Mouse (Mus musculus): Measurements from ENCODE around the gene Tvp23a. TPM values are rescaled to one million over a fixed set of nuclear protein-coding genes. Genes with fewer than 3 reads are reported as not detected.

Tvp23a gene
- polyA plus RNA-seq, 1 experiment from 2014 or later = 38.9 TPM

GRCm38 (mm10) chr16:10465011-10465681, 18.0 kb upstream of the Tvp23a start:
- H3K36me3 ChIP-seq (ENCODE audit: control insufficient read depth, insufficient read depth, low read length) = no peaks in the 10 kb centered on the region
- DNase-seq (ENCODE audit: low spot score) = no peak
- H3K4me2 ChIP-seq (ENCODE audit: low read length) = no peak overlapping the region
- no peaks in the 10 kb centered on the region for H3K9me3 ChIP-seq (replicated peaks; ENCODE audit: control insufficient read depth, low read length)
- H3K4me3 ChIP-seq (ENCODE audit: low read depth, low read length) = no peak overlapping the region
- H3K27me3 ChIP-seq (replicated peaks; ENCODE audit: control insufficient read depth, insufficient read depth, low read length) = no peaks in the 10 kb centered on the region
- 33% methylated on average over 4 of the region's 4 CpGs for WGBS
- no peak for ATAC-seq
- no peaks in the 10 kb centered on the region for H3K4me1 ChIP-seq (ENCODE audit: control insufficient read depth, insufficient read depth, low read length)
- H3K9ac ChIP-seq (ENCODE audit: low read length) = no peak overlapping the region
- H3K27ac ChIP-seq (ENCODE audit: low read depth, low read length) = no peak overlapping the region

GRCm38 (mm10) chr16:10461178-10461577, 14.0 kb upstream of the Tvp23a start:
- Histone ChIP-seq H3K4me2 (ENCODE audit: low read length) (no peak overlapping the region), H3K27me3 (replicated peaks; ENCODE audit: control insufficient read depth, insufficient read depth, low read length) (no peaks in the 10 kb centered on the region), H3K4me1 (ENCODE audit: control insufficient read depth, insufficient read depth, low read length) (no peaks in the 10 kb centered on the region), H3K9me3 (replicated peaks; ENCODE audit: control insufficient read depth, low read length) (no peaks in the 10 kb centered on the region), H3K27ac (ENCODE audit: low read depth, low read length) (no peak overlapping the region), H3K36me3 (ENCODE audit: control insufficient read depth, insufficient read depth, low read length) (no peaks in the 10 kb centered on the region), H3K4me3 (ENCODE audit: low read depth, low read length) (no peak overlapping the region), H3K9ac (ENCODE audit: low read length) (no peak overlapping the region)
- ATAC-seq (no peak), DNase-seq (ENCODE audit: low spot score) (no peak)
- 87% methylated on average over 2 of the region's 2 CpGs for WGBS

- ATAC-seq (no peak), DNase-seq (ENCODE audit: low spot score) (no peak)
- WGBS = 75% methylated on average over 2 of the region's 2 CpGs
- Histone ChIP-seq H3K9me3 (replicated peaks; ENCODE audit: control insufficient read depth, low read length) (no peaks in the 10 kb centered on the region), H3K36me3 (ENCODE audit: control insufficient read depth, insufficient read depth, low read length) (no peaks in the 10 kb centered on the region), H3K27ac (ENCODE audit: low read depth, low read length) (no peak overlapping the region), H3K27me3 (replicated peaks; ENCODE audit: control insufficient read depth, insufficient read depth, low read length) (no peaks in the 10 kb centered on the region), H3K4me2 (ENCODE audit: low read length) (no peak overlapping the region), H3K9ac (ENCODE audit: low read length) (no peak overlapping the region), H3K4me3 (ENCODE audit: low read depth, low read length) (no peak overlapping the region), H3K4me1 (ENCODE audit: control insufficient read depth, insufficient read depth, low read length) (no peaks in the 10 kb centered on the region)
These were observed 13.0 kb upstream of the Tvp23a start for GRCm38 (mm10) chr16:10460188-10460587.

GRCm38 (mm10) chr16:10454583-10454974, 7.4 kb upstream of the Tvp23a start:
- Histone ChIP-seq H3K4me1 (ENCODE audit: control insufficient read depth, insufficient read depth, low read length) (no peaks in the 10 kb centered on the region), H3K9ac (ENCODE audit: low read length) (no peak overlapping the region)

GRCm38 (mm10) chr16:10453872-10454582, 6.9 kb upstream of the Tvp23a start:
- WGBS = 84% methylated on average over 6 of the region's 6 CpGs
- Histone ChIP-seq H3K4me3 (ENCODE audit: low read depth, low read length) (no peak overlapping the region), H3K9ac (ENCODE audit: low read length) (no peak overlapping the region), H3K27ac (ENCODE audit: low read depth, low read length) (no peak overlapping the region), H3K36me3 (ENCODE audit: control insufficient read depth, insufficient read depth, low read length) (no peaks in the 10 kb centered on the region), H3K9me3 (replicated peaks; ENCODE audit: control insufficient read depth, low read length) (no peaks in the 10 kb centered on the region), H3K4me1 (ENCODE audit: control insufficient read depth, insufficient read depth, low read length) (no peaks in the 10 kb centered on the region), H3K4me2 (ENCODE audit: low read length) (no peak overlapping the region), H3K27me3 (replicated peaks; ENCODE audit: control insufficient read depth, insufficient read depth, low read length) (no peaks in the 10 kb centered on the region)
- DNase-seq (ENCODE audit: low spot score) (no peak), ATAC-seq (no peak)

More at GRCm38 (mm10) chr16:10454583-10454974, 7.4 kb upstream of the Tvp23a start:
- H3K27ac ChIP-seq (ENCODE audit: low read depth, low read length) = no peak overlapping the region
- no peak overlapping the region for H3K4me2 ChIP-seq (ENCODE audit: low read length)
- no peaks in the 10 kb centered on the region for H3K36me3 ChIP-seq (ENCODE audit: control insufficient read depth, insufficient read depth, low read length)
- WGBS = 77% methylated on average over 3 of the region's 3 CpGs
- DNase-seq (ENCODE audit: low spot score) = no peak
- no peak overlapping the region for H3K4me3 ChIP-seq (ENCODE audit: low read depth, low read length)
- no peak for ATAC-seq
- no peaks in the 10 kb centered on the region for H3K27me3 ChIP-seq (replicated peaks; ENCODE audit: control insufficient read depth, insufficient read depth, low read length)
- H3K9me3 ChIP-seq (replicated peaks; ENCODE audit: control insufficient read depth, low read length) = no peaks in the 10 kb centered on the region

GRCm38 (mm10) chr16:10452445-10452896, 5.3 kb upstream of the Tvp23a start:
- Histone ChIP-seq H3K27ac (ENCODE audit: low read depth, low read length) (no peak overlapping the region), H3K27me3 (replicated peaks; ENCODE audit: control insufficient read depth, insufficient read depth, low read length) (no peaks in the 10 kb centered on the region), H3K4me1 (ENCODE audit: control insufficient read depth, insufficient read depth, low read length) (no peaks in the 10 kb centered on the region; the same call in 1 of the 2 replicates), H3K9ac (ENCODE audit: low read length) (no peak overlapping the region), H3K9me3 (replicated peaks; ENCODE audit: control insufficient read depth, low read length) (no peaks in the 10 kb centered on the region), H3K36me3 (ENCODE audit: control insufficient read depth, insufficient read depth, low read length) (no peaks in the 10 kb centered on the region), H3K4me3 (ENCODE audit: low read depth, low read length) (no peak overlapping the region), H3K4me2 (ENCODE audit: low read length) (no peak overlapping the region)
- DNase-seq (ENCODE audit: low spot score) (peak; percentile 61), ATAC-seq (peak; percentile 29; the same call in 1 of the 2 replicates)
- WGBS = 60% methylated on average over 8 of the region's 8 CpGs

- 88% methylated on average over 2 of the region's 2 CpGs for WGBS
These were observed 4.7 kb upstream of the Tvp23a start for GRCm38 (mm10) chr16:10451906-10452305.

GRCm38 (mm10) chr16:10448931-10449330, 1.8 kb upstream of the Tvp23a start:
- Histone ChIP-seq H3K4me2 (ENCODE audit: low read length) (no peak overlapping the region), H3K4me3 (ENCODE audit: low read depth, low read length) (no peak overlapping the region), H3K4me1 (ENCODE audit: control insufficient read depth, insufficient read depth, low read length) (peaks cover 16% of the 10 kb centered on the region), H3K9ac (ENCODE audit: low read length) (no peak overlapping the region), H3K27me3 (replicated peaks; ENCODE audit: control insufficient read depth, insufficient read depth, low read length) (no peaks in the 10 kb centered on the region), H3K36me3 (ENCODE audit: control insufficient read depth, insufficient read depth, low read length) (no peaks in the 10 kb centered on the region), H3K9me3 (replicated peaks; ENCODE audit: control insufficient read depth, low read length) (no peaks in the 10 kb centered on the region), H3K27ac (ENCODE audit: low read depth, low read length) (no peak overlapping the region)
- DNase-seq (ENCODE audit: low spot score) (no peak), ATAC-seq (no peak)
- 85% methylated on average over 9 of the region's 9 CpGs for WGBS

More at GRCm38 (mm10) chr16:10451906-10452305, 4.7 kb upstream of the Tvp23a start:
- no peaks in the 10 kb centered on the region for H3K36me3 ChIP-seq (ENCODE audit: control insufficient read depth, insufficient read depth, low read length)
- ATAC-seq (no peak), DNase-seq (ENCODE audit: low spot score) (no peak)
- H3K4me2 ChIP-seq (ENCODE audit: low read length) = no peak overlapping the region
- H3K27me3 ChIP-seq (replicated peaks; ENCODE audit: control insufficient read depth, insufficient read depth, low read length) = no peaks in the 10 kb centered on the region
- H3K4me3 ChIP-seq (ENCODE audit: low read depth, low read length) = no peak overlapping the region
- no peaks in the 10 kb centered on the region; the same call in 1 of the 2 replicates for H3K4me1 ChIP-seq (ENCODE audit: control insufficient read depth, insufficient read depth, low read length)
- no peaks in the 10 kb centered on the region for H3K9me3 ChIP-seq (replicated peaks; ENCODE audit: control insufficient read depth, low read length)
- no peak overlapping the region for H3K9ac ChIP-seq (ENCODE audit: low read length)
- H3K27ac ChIP-seq (ENCODE audit: low read depth, low read length) = no peak overlapping the region

GRCm38 (mm10) chr16:10447781-10448180, 619 bp upstream of the Tvp23a start:
- WGBS = 64% methylated on average over 2 of the region's 2 CpGs
- H3K4me2 ChIP-seq (ENCODE audit: low read length) = peak overlapping the region; percentile 83
- H3K9me3 ChIP-seq (replicated peaks; ENCODE audit: control insufficient read depth, low read length) = no peaks in the 10 kb centered on the region
- ATAC-seq (no peak; the same call in 1 of the 2 replicates), DNase-seq (ENCODE audit: low spot score) (no peak)
- peaks cover 16% of the 10 kb centered on the region for H3K4me1 ChIP-seq (ENCODE audit: control insufficient read depth, insufficient read depth, low read length)
- H3K27me3 ChIP-seq (replicated peaks; ENCODE audit: control insufficient read depth, insufficient read depth, low read length) = no peaks in the 10 kb centered on the region
- no peaks in the 10 kb centered on the region for H3K36me3 ChIP-seq (ENCODE audit: control insufficient read depth, insufficient read depth, low read length)
- H3K9ac ChIP-seq (ENCODE audit: low read length) = peak overlapping the region; percentile 72
- H3K4me3 ChIP-seq (ENCODE audit: low read depth, low read length) = peak overlapping the region; percentile 57
- no peak overlapping the region for H3K27ac ChIP-seq (ENCODE audit: low read depth, low read length)

Data from forebrain, embryonic 14.5 days (tissue).